Mouse (Mus musculus) ES-Bruce4 (cell line): ENCODE data around the gene Kat2a.

ENCODE experiments used
- CTCF ChIP-seq: IDR thresholded peaks from one replicate; pipeline ENCODE4 v1.8.1; 2011; ENCODE audit warnings: low read depth, low read length
- EP300 ChIP-seq: IDR thresholded peaks from 2 replicates; pipeline ENCODE4 v1.6.1; 2011; ENCODE audit warnings: low read depth, low read length; ENCODE audit not compliant: insufficient read depth
- POLR2A ChIP-seq: IDR thresholded peaks from one replicate; pipeline ENCODE4 v1.8.1; 2011; ENCODE audit warnings: low read length; ENCODE audit not compliant: insufficient read depth

DNA sequence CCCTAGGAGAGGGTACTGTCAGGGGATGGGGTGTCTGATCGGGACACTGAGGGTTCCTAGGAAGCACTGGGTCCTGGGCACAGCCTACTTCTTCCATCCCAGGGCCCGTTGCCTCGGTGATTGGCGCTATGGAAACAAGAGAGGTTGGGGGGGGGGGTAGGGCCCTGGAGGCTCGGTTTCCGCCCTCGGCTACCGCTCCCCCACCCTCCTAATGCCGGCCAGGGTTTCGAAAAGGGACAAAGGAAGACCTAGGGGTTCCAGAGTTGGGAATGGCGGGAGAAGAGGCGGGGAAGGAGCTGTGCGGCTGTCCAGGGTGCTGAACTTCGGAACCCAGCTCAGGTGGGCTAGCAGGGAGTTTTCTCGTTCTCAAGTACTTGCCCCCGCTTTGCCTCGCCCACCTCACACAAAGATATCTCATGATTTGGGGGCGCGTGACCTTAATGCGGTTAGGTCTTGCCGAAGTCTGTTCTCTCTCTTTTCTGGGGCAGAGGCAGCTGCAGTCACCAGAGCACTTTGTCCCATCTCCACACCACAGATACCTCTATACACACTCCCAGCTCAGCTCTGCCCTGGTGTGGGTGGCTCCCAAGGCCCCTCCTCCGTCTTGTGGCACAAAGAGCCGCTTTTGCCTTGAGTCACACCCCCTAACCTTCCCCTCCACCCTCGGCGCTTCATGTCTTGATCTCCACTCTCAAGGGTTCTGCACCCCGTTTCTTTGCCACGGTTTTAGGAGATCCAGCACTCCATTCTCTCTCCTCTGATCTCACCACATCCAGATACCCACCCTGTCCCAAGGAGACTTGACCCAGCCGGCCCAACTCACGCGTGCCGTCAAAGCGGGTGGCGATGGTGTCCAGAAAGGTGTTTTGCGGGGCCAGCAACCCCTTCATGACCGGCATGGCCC is 46.7 kb upstream of the Kat2a start:
- no peak for TF ChIP-seq CTCF
- no peak for TF ChIP-seq POLR2A
- no peak for TF ChIP-seq EP300
